Mouse (Mus musculus): ENCODE measurements at regions not wholly inside any gene's neighbourhood (a gene's known extent, or its start where the extent isn't known, plus 50 kb on each side); places are given as distances from the start of the nearest gene placed in this dataset.

DNA sequence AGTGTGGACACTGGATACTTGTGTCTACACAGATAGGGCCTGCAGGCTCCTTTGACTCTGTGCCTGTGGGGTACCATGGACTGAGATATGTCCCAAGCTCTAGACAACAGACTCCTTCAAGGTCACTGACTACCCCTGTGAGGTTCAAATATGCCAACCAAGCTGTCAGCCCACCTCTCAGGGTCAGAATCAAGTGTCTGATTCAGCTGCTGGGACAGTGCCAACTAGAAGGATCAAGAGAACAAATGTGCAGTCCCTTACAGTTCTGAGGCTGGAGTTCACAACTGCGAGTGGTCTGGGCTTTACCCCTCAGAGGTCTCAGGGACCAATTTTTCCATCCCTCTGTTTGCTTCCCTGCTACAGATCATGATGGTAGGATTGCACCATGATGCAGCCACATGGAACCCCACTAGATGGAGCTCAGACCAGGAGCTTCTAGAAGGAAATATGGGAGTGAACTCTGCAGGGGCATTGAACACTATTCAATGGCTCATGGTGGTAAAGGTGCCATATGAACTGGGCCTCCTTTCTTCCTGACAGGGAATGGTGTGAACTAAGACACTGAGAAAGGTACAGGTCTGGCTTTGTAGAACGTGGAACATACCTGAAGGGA, 581.8 kb upstream of the Mki67 start:
- no peaks in the 10 kb centered on the region for H3K9me3 ChIP-seq
- H3K9ac ChIP-seq, result no peak overlapping the region
- 85% methylated on average over 2 of the region's 2 CpGs for WGBS
- H3K4me2 ChIP-seq (replicated peaks), result no peak overlapping the region
- ATAC-seq (ENCODE audit: low FRiP score, low read depth), result no peak
- 0 out of 2 replicates have a peak, but pooled peaks cover 4% of the 10 kb centered on the region for H3K4me1 ChIP-seq
- H3K27me3 ChIP-seq (replicated peaks), result no peaks in the 10 kb centered on the region
- no peak overlapping the region for H3K27ac ChIP-seq
- no peak overlapping the region for H3K4me3 ChIP-seq
- no peaks in the 10 kb centered on the region for H3K36me3 ChIP-seq

DNA sequence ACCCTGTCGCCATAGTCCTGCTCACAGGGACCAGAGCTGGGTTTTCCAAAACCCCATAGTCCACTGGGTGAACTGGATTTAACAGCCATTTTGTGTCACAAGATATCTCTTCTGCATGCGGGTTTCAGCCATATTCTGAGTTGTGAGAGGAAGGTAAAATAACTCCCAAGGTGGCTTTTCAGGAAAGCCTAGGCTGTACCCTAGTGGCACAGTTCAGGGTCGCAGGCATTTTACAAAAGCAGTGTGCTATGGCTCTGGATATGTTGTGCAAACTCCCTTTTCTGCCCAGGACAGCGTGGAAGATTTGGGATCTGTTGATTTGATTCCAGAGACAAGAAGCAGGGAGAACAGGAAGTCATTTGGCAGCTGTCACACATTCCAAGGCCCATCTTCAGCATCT, 588.3 kb upstream of the Mgmt start:
- Histone ChIP-seq H3K9me3 (no peaks in the 10 kb centered on the region), H3K27ac (no peak overlapping the region), H3K4me1 (no peaks in the 10 kb centered on the region), H3K27me3 (replicated peaks) (no peaks in the 10 kb centered on the region), H3K36me3 (no peaks in the 10 kb centered on the region), H3K9ac (no peak overlapping the region), H3K4me3 (no peak overlapping the region), H3K4me2 (replicated peaks) (no peak overlapping the region)
- WGBS, result 79% methylated on average over 4 of the region's 4 CpGs
- no peak for ATAC-seq (ENCODE audit: low FRiP score, low read depth)

DNA sequence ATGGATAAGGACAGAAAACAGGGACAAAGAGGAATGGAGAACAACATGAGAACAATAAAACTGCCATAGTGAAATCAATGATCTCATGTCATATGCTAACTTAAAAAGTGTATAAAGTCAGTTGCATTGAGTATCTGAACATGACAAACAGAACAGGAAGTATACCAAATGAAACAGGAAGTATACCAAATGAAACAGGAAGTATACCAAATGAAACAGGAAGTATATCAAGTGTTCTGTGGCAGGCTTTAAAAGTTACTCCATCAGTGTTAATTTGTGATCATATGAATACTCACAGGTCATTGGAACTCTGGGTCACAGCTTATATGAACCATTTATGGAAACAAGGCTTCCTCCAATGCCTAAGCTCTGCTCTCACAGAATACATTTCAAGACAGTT, 585.6 kb upstream of the Mgmt start:
- Histone ChIP-seq H3K27ac (no peak overlapping the region), H3K4me1 (no peaks in the 10 kb centered on the region), H3K27me3 (replicated peaks) (no peaks in the 10 kb centered on the region), H3K9ac (no peak overlapping the region), H3K9me3 (no peaks in the 10 kb centered on the region), H3K4me2 (replicated peaks) (no peak overlapping the region), H3K4me3 (no peak overlapping the region), H3K36me3 (no peaks in the 10 kb centered on the region)
- no peak for ATAC-seq (ENCODE audit: low FRiP score, low read depth)

DNA sequence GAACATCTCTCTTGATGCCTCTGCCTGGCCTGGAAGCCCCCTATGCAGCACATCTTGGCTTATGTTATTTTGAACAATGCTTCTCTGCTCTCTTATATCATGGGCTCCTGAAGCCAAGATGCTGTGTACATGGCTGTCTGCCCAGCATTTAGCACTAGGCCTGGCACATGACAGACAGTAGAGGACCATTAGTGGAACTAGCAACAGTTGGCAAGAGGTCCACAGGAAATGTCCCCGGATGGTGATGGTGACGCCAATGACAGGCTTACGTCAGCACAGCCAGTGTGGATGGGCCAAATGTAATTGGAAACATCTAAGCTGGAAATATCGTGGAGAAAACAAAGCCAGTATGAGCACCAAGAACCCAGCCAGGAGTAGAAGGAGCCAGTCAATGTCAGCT, 567.1 kb upstream of the Mgmt start:
- WGBS, result 93% methylated on average over 4 of the region's 4 CpGs
- H3K9me3 ChIP-seq, result no peaks in the 10 kb centered on the region
- H3K4me3 ChIP-seq, result no peak overlapping the region
- H3K4me1 ChIP-seq, result no peaks in the 10 kb centered on the region
- no peak overlapping the region for H3K4me2 ChIP-seq (replicated peaks)
- H3K27me3 ChIP-seq (replicated peaks), result no peaks in the 10 kb centered on the region
- no peak overlapping the region for H3K9ac ChIP-seq
- H3K27ac ChIP-seq, result no peak overlapping the region
- H3K36me3 ChIP-seq, result no peaks in the 10 kb centered on the region
- no peak for ATAC-seq (ENCODE audit: low FRiP score, low read depth)

DNA sequence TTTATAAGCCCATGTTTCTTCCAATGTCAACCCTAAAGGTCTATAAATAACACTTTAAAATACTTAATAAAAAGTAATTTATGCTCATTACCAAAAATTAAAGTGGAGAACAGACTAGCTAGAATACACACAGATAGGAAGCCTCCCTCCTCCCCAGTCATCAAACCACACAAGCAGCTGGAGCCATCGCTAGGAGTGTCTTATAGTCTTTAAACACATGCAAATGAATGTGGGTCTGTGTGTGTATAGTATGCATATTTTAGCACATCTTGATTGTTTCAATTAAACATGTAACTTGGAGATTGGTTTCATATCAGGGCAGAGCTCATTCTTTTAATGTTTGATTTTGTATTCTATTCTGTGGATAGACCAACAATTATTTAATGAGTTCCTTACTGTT, 564.0 kb upstream of the Mgmt start:
- Histone ChIP-seq H3K4me1 (no peaks in the 10 kb centered on the region), H3K9ac (no peak overlapping the region), H3K36me3 (no peaks in the 10 kb centered on the region), H3K27me3 (replicated peaks) (no peaks in the 10 kb centered on the region), H3K4me2 (replicated peaks) (no peak overlapping the region), H3K4me3 (no peak overlapping the region), H3K27ac (no peak overlapping the region), H3K9me3 (no peaks in the 10 kb centered on the region)
- 64% methylated on average over 1 of the region's 1 CpGs for WGBS
- ATAC-seq (ENCODE audit: low FRiP score, low read depth), result no peak

DNA sequence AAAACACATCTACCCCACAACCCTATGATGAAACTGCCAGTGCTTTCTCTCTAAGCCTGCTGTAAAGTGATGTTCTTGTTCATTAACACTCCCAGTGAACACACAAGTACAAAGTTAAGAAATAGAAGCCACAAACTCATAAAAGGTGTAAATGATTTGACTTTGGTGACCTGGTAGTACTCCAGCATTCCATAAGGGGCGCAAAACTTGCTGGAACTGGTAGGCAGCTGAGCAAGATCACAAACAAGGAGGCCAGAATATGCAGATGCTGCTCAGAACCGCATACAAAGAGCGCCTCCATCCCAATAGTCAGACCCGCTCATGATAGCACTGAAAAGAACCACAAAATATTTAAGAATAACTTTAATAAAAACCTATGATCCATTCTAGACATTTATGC, 561.6 kb upstream of the Mgmt start:
- no peak for ATAC-seq (ENCODE audit: low FRiP score, low read depth)
- Histone ChIP-seq H3K27me3 (replicated peaks) (no peaks in the 10 kb centered on the region), H3K4me1 (no peaks in the 10 kb centered on the region), H3K36me3 (no peaks in the 10 kb centered on the region), H3K9me3 (no peaks in the 10 kb centered on the region), H3K4me2 (replicated peaks) (no peak overlapping the region), H3K9ac (no peak overlapping the region), H3K4me3 (no peak overlapping the region), H3K27ac (no peak overlapping the region)
- 20% methylated on average over 4 of the region's 4 CpGs for WGBS

DNA sequence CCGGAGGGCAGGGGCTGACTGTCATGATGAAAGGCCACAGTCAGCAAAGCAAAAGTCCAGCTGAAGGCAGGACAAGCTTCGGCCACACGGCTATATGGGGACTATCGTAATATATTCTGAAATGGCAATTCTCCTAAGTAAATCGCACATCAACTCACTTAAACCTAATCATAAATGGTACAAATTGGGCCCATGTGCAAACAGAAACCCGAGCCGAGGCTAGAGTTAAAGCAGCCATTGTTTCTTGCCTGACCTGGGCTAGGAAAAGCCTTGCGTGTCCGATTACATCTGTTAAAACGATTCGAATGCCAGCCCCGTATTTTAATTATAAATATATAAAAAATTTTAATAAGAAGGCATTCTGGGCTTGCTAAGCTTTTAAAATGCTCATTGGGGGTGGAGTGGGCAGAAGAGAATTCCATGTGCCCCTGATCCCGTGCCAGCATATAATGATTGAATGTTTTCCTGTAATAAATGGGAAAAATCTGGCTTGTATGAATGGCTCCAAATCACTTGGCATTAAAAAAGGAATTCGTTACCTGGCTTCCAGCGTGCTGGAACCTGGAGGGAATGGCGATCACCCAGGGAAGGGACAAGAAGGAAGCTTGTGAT, 552.7 kb upstream of the Mgmt start:
- H3K4me1 ChIP-seq, result peaks cover 16% of the 10 kb centered on the region
- H3K27ac ChIP-seq, result no peak overlapping the region
- no peaks in the 10 kb centered on the region for H3K36me3 ChIP-seq
- no peaks in the 10 kb centered on the region for H3K9me3 ChIP-seq
- H3K4me3 ChIP-seq, result no peak overlapping the region
- no peaks in the 10 kb centered on the region for H3K27me3 ChIP-seq (replicated peaks)
- no peak overlapping the region for H3K4me2 ChIP-seq (replicated peaks)
- 67% methylated on average over 16 of the region's 16 CpGs for WGBS
- no peak for ATAC-seq (ENCODE audit: low FRiP score, low read depth)
- no peak overlapping the region for H3K9ac ChIP-seq

DNA sequence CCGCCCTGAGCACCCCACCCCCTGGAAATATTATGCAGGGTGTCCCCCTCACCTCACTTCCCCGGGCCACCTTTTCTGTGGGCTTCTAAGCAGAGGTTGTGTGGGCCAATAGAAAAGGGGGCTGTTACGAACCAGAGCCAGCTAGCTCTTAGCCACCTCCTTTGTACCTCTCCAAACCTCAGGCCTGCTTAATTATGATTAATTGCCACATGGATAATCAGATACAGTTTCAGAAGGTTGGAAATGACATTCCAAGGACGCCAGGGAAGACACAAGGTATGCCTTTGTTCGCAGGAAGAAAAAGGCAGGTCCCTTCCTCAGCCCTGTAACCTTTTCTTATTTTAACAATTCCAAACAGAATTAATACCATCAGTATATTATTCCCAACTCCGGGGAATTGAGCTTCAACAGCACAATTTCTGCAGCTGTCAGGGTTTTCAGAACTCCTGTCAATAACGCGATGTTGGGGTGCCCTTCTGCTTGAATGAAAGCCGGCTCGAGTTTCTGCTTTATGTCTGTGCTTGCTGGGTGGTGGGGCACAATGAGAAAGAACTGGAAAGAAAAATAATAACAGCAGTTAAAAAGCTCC, 552.1 kb upstream of the Mgmt start:
- Histone ChIP-seq H3K9ac (no peak overlapping the region), H3K9me3 (no peaks in the 10 kb centered on the region), H3K27me3 (replicated peaks) (no peaks in the 10 kb centered on the region), H3K36me3 (no peaks in the 10 kb centered on the region), H3K4me1 (peaks cover 16% of the 10 kb centered on the region), H3K4me3 (no peak overlapping the region), H3K27ac (no peak overlapping the region), H3K4me2 (replicated peaks) (no peak overlapping the region)
- 48% methylated on average over 10 of the region's 10 CpGs for WGBS
- ATAC-seq (ENCODE audit: low FRiP score, low read depth), result no peak

DNA sequence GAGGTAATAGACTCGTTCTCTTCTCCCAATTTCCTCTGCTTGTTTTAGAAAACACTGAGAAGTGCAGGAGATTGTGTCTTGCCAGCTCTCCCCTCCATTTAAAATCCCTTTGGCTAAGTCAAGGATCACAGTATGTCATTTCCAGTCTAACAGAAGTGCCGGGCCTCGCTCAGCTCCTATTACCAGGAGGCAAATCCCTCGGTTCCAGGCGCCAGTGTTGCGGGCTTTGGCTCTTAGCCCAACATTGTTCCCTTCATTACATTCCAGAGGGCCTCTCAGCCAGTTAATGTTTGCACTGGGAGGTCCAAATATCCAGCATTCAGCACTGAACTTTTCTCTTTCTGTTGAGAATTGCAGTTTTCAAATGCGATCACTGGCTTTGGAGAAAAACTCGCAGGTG, 551.6 kb upstream of the Mgmt start:
- ATAC-seq (ENCODE audit: low FRiP score, low read depth), result no peak
- WGBS, result 12% methylated on average over 8 of the region's 8 CpGs

DNA sequence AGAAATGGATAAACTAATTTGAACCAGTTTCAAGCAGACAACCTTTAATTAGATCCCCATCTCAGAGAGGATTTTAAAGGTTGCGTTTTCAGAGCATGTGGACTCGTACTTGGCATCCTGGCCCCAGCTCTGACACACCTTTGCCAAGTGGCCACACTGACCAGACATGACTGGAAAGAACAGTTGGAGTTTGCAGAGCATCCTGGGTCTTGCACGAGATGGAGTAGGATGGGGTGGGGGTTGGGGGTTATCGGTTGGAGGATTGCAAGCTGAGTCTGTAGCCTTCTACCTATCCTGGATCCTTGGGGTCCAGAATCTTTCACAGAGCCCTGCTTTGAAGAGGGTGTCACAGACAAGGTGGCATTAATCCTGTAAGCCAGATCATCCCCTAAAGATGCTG, 550.9 kb upstream of the Mgmt start:
- WGBS, result 90% methylated on average over 4 of the region's 4 CpGs
- Histone ChIP-seq H3K9me3 (no peaks in the 10 kb centered on the region), H3K27ac (no peak overlapping the region), H3K36me3 (no peaks in the 10 kb centered on the region), H3K9ac (no peak overlapping the region), H3K27me3 (replicated peaks) (no peaks in the 10 kb centered on the region), H3K4me3 (no peak overlapping the region), H3K4me1 (peaks cover 16% of the 10 kb centered on the region), H3K4me2 (replicated peaks) (no peak overlapping the region)
- ATAC-seq (ENCODE audit: low FRiP score, low read depth), result no peak

More for the DNA sequence above, 551.6 kb upstream of the Mgmt start:
- Histone ChIP-seq H3K9me3 (no peaks in the 10 kb centered on the region), H3K4me3 (no peak overlapping the region), H3K4me1 (peaks cover 16% of the 10 kb centered on the region), H3K27me3 (replicated peaks) (no peaks in the 10 kb centered on the region), H3K27ac (no peak overlapping the region), H3K4me2 (replicated peaks) (no peak overlapping the region), H3K9ac (no peak overlapping the region), H3K36me3 (no peaks in the 10 kb centered on the region)

DNA sequence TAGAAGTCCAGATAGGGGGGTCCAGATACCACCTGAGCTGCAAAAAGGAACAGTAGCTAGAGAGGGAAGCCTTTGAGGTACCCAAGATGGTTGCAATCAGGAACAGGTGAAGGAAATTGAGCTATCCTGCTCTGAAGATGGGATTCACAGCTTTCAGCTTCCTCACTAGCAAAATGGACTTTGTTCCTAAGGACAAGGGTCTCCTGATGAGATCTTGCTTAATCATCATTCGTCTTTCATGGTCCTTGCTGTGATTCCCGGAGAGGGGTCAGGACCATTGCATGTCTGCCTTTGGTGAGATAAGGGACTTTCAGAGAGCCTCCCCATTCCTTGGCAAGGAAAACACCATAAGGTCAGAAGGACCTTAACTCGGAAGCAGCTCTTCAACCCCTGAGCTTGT, 549.4 kb upstream of the Mgmt start:
- peaks cover 16% of the 10 kb centered on the region for H3K4me1 ChIP-seq
- H3K36me3 ChIP-seq, result no peaks in the 10 kb centered on the region
- ATAC-seq (ENCODE audit: low FRiP score, low read depth), result no peak
- H3K27me3 ChIP-seq (replicated peaks), result no peaks in the 10 kb centered on the region
- no peak overlapping the region for H3K4me2 ChIP-seq (replicated peaks)
- no peak overlapping the region for H3K9ac ChIP-seq
- WGBS, result 77% methylated on average over 3 of the region's 3 CpGs
- H3K9me3 ChIP-seq, result no peaks in the 10 kb centered on the region
- no peak overlapping the region for H3K4me3 ChIP-seq
- no peak overlapping the region for H3K27ac ChIP-seq

DNA sequence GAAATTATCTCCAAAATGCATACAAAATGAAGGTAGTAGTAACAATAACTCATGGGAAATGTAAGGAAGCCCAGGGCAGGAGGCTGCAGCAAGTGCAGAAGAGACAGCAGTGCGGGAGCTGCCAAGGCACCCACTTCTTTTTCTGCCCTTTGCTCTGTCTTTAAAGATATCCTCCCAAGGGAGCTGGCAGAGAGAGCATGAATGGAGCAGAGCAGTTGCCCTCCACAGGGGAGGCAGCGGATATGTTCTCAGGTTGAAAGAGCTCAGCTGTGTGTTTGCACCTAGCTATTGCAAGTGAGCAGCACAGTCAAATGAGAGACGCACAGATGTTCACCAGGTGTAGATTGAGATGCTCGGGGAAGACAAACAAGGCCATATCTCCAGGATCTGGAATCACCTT, 547.9 kb upstream of the Mgmt start:
- H3K4me2 ChIP-seq (replicated peaks), result no peak overlapping the region
- no peaks in the 10 kb centered on the region for H3K9me3 ChIP-seq
- WGBS, result 68% methylated on average over 4 of the region's 4 CpGs
- no peaks in the 10 kb centered on the region for H3K27me3 ChIP-seq (replicated peaks)
- peaks cover 16% of the 10 kb centered on the region for H3K4me1 ChIP-seq
- H3K9ac ChIP-seq, result no peak overlapping the region
- no peak overlapping the region for H3K27ac ChIP-seq
- no peak overlapping the region for H3K4me3 ChIP-seq
- ATAC-seq (ENCODE audit: low FRiP score, low read depth), result no peak
- H3K36me3 ChIP-seq, result no peaks in the 10 kb centered on the region

DNA sequence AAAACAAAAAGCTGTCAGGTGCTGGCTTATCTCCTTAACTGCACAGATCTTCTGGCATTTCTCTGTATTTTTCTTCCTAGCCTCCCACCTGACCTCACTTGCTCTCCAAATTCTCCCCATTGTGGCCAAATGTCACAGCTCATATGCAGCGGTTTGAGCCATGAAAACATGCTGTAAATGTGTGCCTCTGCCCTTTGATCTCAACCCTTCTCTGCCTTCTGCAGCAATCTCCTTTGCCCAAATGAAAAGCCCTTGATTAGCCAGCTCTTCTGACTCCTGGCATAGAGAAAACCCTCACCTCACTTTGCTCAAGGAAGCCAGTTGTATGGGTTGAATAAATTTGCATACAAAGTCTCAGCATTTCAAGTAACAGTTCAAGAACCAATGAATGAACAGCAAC, 546.1 kb upstream of the Mgmt start:
- ATAC-seq (ENCODE audit: low FRiP score, low read depth), result no peak
- no peak overlapping the region for H3K4me3 ChIP-seq
- no peaks in the 10 kb centered on the region for H3K36me3 ChIP-seq
- no peak overlapping the region for H3K27ac ChIP-seq
- 28% methylated on average over 1 of the region's 1 CpGs for WGBS
- no peaks in the 10 kb centered on the region for H3K27me3 ChIP-seq (replicated peaks)
- 0 out of 2 replicates have a peak, but pooled peaks cover 3% of the 10 kb centered on the region for H3K4me1 ChIP-seq
- no peak overlapping the region for H3K9ac ChIP-seq
- no peaks in the 10 kb centered on the region for H3K9me3 ChIP-seq
- H3K4me2 ChIP-seq (replicated peaks), result no peak overlapping the region
